Mouse (Mus musculus) gastrocnemius, postnatal 14 days (tissue): ENCODE data around the gene Nek1. TPM values are rescaled to one million over a fixed set of nuclear protein-coding genes. Genes with fewer than 3 reads are reported as not detected.

Experiments used
- DNase-seq: peaks from one replicate; pipeline ENCODE4 v3.0.0; 2021; ENCODE audit warnings: mixed read lengths
- intact Hi-C: fragments of 180-260 bp; cut with DNase I; formaldehyde crosslinking; loops from one replicate; pipeline ENCODE4 v1.15.1; 2025; ENCODE audit warnings: low total_unique reads
- total RNA-seq, 2 experiments: library from RNA; stranded (reverse); gene quantifications; 2 replicates each; pipeline ENCODE4 v1.2.3; 2021

Gene Nek1
- total RNA-seq, 2 experiments from 2014 or later, result 4.0 to 5.8 TPM

GRCm38 (mm10) chr8:61141869-61142268 lies 148.9 kb downstream of the Nek1 start:
- no peak for DNase-seq
- intact Hi-C loops, result no loop called here

- DNase-seq, result no peak
- intact Hi-C loops, result no loop called here
Observed at GRCm38 (mm10) chr8:61142302-61142701, 149.3 kb downstream of the Nek1 start.

- intact Hi-C loops, result no loop called here
- DNase-seq, result no peak
Observed at GRCm38 (mm10) chr8:61142845-61143244, 149.8 kb downstream of the Nek1 start.

GRCm38 (mm10) chr8:61148728-61149127 lies 155.7 kb downstream of the Nek1 start:
- intact Hi-C loops, result no loop called here
- no peak for DNase-seq

- no peak for DNase-seq
- intact Hi-C loops, result no loop called here
Observed at GRCm38 (mm10) chr8:61150596-61150995, 157.6 kb downstream of the Nek1 start.

GRCm38 (mm10) chr8:61156406-61156805 lies 163.4 kb downstream of the Nek1 start:
- DNase-seq, result no peak
- intact Hi-C loops, result no loop called here

- intact Hi-C loops, result no loop called here
- no peak for DNase-seq
Observed at GRCm38 (mm10) chr8:61158540-61158939, 165.5 kb downstream of the Nek1 start.

GRCm38 (mm10) chr8:61161461-61162185 lies 168.6 kb downstream of the Nek1 start:
- intact Hi-C loops, result no loop called here
- no peak for DNase-seq

GRCm38 (mm10) chr8:61162186-61162566 lies 169.2 kb downstream of the Nek1 start:
- intact Hi-C loops, result no loop called here

GRCm38 (mm10) chr8:61171546-61171945 lies 178.6 kb downstream of the Nek1 start:
- intact Hi-C loops, result no loop called here
- no peak for DNase-seq

More at GRCm38 (mm10) chr8:61162186-61162566, 169.2 kb downstream of the Nek1 start:
- no peak for DNase-seq

GRCm38 (mm10) chr8:61173921-61174492 lies 181.0 kb downstream of the Nek1 start:
- DNase-seq, result no peak
- intact Hi-C loops, result no loop called here

GRCm38 (mm10) chr8:61175876-61176275 lies 182.9 kb downstream of the Nek1 start:
- intact Hi-C loops, result no loop called here

GRCm38 (mm10) chr8:61177680-61178593 lies 184.9 kb downstream of the Nek1 start:
- DNase-seq, result no peak
- intact Hi-C loops, result no loop called here

More at GRCm38 (mm10) chr8:61175876-61176275, 182.9 kb downstream of the Nek1 start:
- no peak for DNase-seq

GRCm38 (mm10) chr8:61178594-61179140 lies 185.7 kb downstream of the Nek1 start:
- intact Hi-C loops, result no loop called here
- DNase-seq, result no peak

Other genes starting within 250 kb of the Nek1 start
- gene Hpf1, start 102.8 kb upstream of the Nek1 start, total RNA-seq, result 1 to 10 TPM; 6.6 to 8.5 TPM
- gene Clcn3, start 9.9 kb upstream of the Nek1 start, total RNA-seq, result 10 to 100 TPM; 18.0 to 18.9 TPM
- 1 to 10 TPM; 2.8 to 3.4 TPM for gene Sh3rf1, start 230.7 kb downstream of the Nek1 start, total RNA-seq